Mouse (Mus musculus) T-helper 1 cell (primary cell): ENCODE data around the gene Rnaset2a.
"Not testable (repeated sequence)": the region's sequence is repeated elsewhere in the genome, so short reads cannot be mapped to it uniquely, and the experiment has no call there.

Experiments used
- in situ Hi-C: fragments of 300-600 bp; cut with MboI, MseI; formaldehyde crosslinking; loops from one replicate; pipeline ENCODE4 v1.15.1; 2025; ENCODE audit warnings: high pct_unique_total_duplicates

Gene Rnaset2a

DNA sequence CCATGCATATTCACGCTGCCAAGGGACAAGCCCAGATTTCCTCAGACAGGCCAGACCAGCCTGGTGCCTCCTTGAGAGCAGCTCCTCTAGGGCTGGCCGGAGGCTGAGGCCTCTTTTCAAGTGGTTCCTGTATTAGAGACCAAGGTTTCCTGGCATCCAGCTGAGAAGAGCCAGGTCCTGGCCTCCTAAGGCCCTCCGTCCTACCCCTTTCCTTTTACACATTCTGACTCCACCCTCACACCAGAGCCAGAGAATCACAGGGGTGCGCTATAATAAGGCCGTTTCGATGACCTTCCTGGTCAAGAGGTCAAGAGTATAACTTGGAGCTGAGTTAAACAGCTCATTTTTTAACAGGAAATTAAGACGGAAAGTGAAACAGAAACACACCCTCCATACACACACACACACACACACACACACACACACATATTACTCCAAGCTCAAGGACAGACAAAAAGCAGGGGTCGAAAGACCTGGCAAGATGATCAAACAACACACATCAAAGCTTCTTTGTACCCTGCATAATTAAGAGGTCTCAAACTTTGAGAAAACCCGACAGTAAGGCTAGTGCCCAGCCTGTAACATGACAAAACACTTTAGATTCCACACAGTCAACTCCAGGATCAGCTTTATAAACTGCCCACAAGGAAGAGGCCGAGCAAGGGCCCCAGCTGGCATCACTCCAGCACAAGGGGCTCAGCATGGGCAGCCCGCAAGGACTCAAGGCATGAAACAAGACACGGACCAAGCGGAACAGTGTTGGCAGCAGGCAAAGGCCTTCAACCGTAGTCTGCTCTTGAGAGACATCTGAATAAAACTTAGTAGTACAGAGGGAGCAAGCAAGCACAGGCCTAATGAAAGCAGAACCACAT lies 3.9 kb downstream of the Rnaset2a start:
- in situ Hi-C loops, result not testable (repeated sequence)

DNA sequence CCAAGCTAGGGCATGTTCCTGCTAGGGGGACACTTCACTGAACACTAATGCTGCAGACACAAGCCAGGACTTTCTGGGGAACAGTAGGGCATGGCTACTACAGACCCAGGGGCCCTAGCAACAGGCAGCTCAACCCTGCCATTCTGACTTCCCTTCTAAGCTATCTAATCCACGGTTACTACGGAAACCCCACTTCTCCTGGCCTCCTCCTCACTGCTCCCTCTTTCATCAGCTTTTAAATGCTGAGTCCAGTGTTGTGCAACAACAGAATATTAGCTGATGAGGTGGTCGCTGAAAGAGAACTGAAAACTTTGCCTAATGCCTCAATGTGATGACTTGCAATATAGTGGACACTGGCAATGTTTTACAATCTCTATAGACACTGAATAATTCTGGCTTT lies 7.7 kb downstream of the Rnaset2a start:
- in situ Hi-C loops, result not testable (repeated sequence)

DNA sequence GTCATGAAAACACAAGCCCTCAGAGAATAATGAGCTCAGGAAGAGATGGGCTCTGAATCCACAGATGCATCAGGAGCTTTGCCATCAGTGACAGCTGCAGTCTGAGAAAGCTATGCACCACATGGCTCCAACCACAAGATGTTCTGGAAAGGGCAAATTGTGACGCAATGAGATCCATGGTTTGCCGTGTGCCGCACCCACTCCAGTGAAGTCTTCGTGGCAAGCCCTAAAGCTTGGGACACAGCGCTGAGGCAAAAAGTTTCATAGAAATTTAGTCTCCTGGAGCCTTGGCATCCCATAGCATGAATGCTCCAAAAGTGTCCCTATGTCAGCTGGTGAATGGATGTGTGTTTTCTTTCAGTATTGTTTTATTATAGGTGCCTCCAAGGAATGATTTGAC lies 9.8 kb downstream of the Rnaset2a start:
- in situ Hi-C loops, result not testable (repeated sequence)

DNA sequence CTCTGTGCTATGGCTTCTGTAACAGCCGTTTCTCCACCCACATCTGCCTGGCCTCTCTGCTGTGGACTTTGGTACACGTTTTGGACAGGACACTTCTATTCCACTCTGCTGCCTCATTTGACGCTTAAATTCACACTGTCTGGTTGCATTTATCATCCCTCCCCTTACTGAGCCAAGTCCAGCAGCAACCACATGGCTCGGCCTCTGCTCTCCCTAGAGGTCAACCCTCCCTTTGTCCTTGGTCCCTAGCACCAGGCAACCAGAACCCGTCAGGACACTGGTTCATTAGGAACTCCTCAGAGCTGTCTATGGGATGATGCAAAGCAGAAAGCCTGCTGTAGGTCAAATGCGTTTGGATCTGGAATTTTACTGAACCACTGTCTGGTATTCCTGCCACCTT lies 17.0 kb downstream of the Rnaset2a start:
- in situ Hi-C loops, result loop anchor here (5.0 kb wide), 1 partner anchor 1134 kb away; no protein-coding TSS in a partner anchor

DNA sequence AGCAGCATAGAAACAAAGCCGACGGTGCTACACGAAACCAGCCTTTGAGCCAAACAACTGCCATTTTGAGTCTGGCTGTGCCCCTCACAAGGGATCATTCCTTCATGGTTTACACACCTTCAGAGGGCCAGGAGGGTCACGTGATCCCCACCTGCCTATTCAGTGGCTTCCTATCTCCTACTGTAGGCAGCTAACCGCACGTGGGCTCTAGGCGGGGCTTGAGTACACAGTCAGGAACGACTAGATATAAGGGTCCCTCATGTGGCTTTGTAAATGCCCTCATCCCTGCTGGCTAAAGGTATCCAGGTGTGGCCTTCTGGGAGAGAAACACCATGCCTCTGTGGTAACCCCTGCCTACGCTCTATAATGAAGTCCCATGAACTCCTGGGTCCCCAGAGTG lies 18.3 kb downstream of the Rnaset2a start:
- in situ Hi-C loops, result not testable (repeated sequence)

DNA sequence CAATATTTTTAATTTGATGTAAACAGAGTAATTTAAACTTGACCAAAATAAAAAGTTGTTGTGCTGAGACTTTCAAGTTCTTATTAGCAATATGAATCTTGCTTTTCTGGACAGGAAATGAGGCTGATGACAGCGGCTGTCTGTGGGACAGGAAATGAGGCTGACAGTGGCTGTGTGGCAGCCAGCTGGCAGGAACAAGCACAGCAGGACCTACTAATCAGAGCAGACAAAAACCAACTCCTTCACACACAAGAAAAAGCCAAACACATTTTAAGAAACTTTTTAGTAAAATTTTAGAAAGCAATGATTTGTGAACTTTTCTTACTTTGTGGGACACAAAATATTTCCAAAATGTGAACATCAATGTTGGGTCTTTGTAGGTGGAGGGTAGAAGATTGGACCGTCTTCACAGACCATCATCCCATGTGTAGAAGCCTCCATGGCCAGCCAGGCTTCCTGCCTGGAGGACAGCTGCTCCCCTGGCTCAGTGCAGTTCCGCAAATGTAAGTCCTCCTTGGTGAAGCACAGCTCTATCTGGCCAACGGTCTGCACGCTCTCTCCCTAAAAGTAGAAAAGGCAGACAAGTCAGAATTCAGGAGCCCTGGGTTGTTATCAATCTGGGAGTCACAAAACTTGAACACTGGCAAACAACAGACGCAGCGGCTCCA lies 19.4 kb downstream of the Rnaset2a start:
- in situ Hi-C loops, result not testable (repeated sequence)

DNA sequence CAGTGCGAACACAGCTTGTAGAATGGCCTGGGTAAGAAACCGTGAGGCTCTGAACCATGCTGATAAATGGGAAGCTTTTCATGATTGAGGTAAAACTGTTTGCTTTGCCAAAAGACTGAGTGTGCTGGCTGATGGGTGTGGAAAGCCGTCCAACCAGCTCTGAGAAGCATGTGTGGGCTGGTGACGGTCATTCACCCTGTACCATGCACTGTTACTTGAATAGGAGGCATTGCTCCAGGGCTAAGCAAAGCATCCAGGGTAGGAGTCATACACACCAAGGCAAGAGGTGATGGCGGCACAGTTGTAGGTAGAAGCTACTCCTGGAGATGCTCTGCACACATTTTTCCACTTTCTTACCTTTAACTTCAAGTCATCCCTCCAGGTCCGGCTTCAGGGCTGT lies 23.3 kb downstream of the Rnaset2a start:
- in situ Hi-C loops, result not testable (repeated sequence)

DNA sequence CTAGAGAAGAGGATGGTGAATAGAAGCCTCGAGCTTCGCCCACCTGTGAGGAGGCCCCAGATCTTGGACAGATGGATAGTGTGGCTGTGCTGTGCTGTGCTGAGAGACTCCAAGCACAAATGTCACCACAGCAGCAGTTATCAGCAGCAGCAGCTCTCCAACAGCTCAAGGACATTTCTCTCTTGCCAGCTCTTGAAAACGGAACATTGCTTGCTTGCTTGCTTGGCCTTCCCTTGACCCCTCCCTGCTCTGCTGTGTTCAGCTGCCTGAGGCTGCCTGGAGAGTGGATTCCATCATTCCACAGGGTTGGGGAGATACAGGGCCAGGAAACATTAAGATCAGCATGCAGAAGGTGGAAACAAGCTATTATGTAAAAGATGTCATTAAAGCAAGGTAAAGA lies 24.9 kb downstream of the Rnaset2a start:
- in situ Hi-C loops, result not testable (repeated sequence)

DNA sequence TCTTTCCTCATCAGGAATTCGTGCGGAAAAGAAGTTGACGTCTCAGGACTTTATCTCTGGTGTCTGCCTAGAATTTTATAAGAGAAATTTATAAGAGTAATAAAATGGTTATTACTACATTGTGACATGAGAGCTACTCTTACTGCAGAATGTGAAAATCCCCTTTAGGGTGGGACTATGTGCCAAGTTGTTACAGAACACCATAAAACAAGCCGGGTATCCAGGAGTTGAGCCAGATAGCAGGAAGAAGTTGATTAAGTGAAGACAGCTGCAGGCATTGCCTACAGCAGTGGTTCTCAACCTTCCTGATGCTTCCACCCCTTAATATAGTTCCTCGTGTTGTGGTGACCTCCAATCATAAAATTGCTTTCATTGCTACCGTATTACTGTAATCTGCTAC lies 31.0 kb downstream of the Rnaset2a start:
- in situ Hi-C loops, result loop anchor here (5.0 kb wide), 1 partner anchor 1105 kb away; no protein-coding TSS in a partner anchor

DNA sequence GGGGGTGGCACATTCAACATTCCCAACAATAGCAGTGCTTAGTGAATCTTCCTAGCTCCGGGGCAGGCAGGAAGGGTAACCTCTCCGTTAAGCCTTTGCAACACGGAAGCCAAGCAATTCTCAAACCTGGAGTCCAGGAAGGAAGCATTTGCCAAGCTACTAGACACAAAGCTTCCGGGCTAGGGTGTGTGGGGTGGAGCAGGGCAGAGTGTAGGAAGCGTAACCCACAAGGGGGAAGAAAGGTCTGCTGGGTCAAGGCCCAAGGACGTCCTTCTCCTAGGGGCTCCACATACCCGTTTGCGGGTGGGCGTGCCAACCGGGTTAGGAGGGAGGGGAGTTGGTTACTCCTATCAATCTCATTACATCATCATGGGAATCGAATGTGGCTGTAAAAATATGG lies 31.5 kb downstream of the Rnaset2a start:
- in situ Hi-C loops, result loop anchor here (5.0 kb wide), 1 partner anchor 1104 kb away; no protein-coding TSS in a partner anchor

DNA sequence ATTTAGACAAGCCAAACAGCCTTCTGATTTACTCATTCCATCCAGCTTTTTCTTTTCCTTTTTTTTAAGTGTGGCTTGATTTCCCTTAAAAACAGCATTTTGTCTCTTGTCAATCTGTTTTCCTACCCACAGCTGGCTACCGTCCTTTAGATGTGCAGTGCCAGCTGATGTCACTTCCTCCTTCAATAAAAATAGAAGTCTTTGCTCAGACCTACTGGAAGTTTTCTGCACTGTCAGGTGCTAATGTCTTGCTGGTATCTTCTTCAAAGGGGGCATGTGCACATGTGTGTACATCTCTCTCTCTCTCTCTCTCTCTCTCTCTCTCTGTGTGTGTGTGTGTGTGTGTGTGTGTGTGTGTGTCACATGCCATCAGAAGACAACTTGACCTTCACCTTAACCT lies 35.7 kb downstream of the Rnaset2a start:
- in situ Hi-C loops, result not testable (repeated sequence)

DNA sequence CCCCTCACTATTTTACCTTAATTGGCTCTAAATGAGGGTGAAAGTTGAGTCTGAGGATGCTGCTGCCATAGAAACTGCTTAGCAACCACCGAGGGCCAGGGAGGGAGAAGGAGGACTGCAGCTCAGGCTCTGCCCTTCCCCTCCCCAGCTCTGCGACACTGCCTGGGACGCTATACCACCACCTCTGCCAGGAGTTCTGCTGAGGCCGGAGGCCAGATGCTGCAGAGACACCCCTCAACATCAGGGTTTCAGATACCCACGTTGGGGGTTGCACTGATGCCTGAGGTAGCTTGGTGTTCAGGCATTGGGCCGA lies 46.6 kb downstream of the Rnaset2a start:
- in situ Hi-C loops, result loop anchor here (10.0 kb wide), 1 partner anchor 1886 kb away; no protein-coding TSS in a partner anchor

DNA sequence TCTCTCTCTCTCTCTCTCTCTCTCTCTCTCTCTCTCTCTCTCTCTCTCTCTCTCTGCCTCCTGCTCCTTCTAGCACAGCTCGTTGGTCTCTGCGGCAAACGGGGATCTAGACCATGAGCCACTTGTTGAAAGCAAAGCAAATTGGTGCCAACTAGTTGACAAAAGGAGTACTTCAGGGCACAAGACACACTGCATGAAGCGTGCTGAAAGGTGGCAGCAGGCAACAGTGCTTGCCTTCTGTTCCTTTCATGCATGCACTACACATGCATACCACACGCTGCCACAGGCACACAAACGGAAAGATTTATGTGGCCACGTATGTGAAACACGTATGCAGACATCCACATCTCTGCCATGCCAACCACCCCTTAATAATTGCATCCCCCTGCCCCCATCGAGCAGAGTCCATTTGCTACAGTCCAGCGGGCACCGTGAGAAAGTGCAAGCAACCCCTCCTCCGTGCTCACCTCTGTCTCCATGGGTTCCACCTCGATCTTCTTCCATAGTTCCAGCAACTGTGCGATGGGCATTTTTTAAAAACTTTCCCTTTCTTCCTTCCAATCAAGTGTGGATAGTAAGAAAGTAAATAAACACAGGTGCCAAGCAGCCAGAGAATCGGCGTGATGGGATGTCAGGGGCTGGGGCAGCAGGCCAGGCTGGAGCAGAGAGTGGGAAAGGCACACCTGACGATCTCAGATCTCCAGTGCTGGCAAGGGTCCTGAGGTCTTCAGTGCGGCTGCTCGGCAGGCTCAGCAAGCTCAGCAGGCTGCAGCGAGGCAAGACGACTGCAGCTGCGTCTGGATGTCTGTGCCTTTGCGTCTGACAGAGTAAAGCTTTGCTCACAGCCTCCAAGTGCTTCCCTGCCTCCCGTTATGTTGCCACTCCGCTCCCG lies 47.2 kb downstream of the Rnaset2a start:
- in situ Hi-C loops, result loop anchor here (10.0 kb wide), 1 partner anchor 1886 kb away; no protein-coding TSS in a partner anchor

DNA sequence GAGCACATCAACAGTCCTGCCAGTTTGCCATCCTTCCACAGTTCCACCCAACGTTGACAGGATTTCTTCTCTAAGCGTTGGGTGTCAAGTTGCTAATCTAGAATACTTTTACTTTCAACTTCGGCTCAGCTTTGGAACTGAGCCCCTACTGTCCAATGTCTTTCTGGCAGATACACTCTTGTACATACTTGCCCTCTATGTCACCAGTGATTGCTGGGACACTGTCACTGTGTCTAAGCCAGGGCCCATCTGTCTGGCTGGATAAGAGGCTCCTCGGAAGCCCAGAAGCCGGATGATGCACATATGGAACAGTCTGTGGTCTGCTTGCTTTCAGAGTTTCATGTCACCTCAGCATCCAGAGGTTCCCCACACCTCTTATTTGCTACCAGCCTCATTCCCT lies 51.7 kb downstream of the Rnaset2a start:
- in situ Hi-C loops, result not testable (repeated sequence)

DNA sequence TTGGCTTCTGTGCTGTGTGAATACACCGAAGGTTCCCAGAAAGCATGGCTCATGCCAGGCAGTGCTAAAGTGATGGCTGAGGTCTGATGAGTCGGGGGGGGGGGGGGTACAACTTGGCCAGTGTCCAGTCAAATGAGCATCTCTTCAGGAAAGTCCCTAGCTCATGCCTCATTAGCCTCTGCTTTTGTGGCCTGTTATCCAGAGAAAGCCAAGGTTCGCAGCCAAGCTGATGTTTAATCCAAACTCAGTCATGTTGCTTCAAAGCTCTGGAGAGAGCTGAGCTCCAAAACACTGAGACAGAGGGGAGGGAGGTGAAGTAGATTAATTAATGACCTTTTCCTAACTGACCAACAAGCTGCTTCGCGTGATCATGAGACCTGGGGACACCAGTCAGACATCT lies 52.2 kb downstream of the Rnaset2a start:
- in situ Hi-C loops, result not testable (repeated sequence)

DNA sequence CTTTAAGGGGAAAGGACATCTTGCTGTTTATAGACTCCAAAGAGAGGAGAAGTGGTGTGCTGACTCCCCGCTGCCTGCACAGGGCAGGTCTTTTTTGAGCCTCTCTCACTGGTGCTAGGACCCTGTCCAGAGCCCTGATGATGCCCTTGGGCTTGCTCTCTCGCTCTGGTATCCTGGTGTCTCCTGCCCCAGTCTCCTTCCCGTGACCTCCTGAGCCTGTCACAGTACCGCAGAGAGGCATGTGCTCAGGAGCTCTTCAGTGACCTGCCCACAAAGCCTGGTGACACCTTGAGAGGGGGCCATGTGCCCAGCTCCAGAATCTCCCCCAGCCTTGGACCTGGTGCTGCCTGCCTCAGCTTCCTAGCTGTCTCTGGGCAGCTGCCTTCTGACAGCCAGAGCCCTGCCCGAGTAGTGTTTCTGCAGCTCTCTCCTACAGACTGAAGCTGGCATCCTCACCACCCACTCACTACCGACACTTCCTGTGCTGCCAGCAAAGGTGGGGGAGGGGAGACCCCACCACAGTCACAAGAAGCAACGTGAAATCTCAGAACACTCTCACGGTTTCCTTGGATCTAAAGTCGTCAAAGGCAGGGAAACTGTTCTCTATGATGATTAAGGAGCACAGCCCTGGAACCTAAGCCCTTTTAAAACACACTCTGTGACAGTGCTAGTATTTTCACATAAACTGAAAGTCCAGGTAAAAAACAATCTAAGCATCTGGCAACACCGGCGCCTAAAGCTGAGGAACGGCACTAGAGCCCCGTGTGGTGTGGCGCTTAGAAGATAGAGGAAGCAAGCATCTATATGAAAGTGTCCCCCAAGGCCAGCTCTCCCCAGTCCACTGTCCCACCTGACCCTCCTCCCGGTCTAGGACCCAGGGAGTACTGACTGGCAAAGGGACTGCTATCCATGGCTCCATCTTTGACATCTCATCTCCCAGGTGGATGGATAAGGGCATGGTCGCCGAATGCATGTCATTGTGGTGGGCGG lies 55.1 kb downstream of the Rnaset2a start:
- in situ Hi-C loops, result not testable (repeated sequence)

DNA sequence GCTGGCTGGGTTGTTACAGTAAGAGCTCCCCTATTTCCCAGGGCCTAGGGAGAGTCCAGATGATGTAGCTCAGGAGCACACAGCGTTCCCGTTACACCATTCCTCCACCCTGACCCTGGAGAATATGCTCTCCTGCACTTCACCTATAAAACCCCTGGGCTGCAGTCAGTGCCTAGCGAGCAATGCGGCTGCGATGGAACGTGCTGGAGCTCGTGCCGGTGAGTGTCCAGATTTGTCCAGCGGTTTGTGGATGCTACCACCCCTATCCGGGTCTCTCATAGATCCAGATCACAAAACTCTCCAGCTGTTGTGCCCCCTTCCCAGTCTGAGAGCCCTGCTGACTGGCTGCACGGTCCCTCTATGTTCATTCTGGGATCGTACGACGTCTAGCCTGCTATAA lies 56.6 kb downstream of the Rnaset2a start:
- in situ Hi-C loops, result not testable (repeated sequence)

DNA sequence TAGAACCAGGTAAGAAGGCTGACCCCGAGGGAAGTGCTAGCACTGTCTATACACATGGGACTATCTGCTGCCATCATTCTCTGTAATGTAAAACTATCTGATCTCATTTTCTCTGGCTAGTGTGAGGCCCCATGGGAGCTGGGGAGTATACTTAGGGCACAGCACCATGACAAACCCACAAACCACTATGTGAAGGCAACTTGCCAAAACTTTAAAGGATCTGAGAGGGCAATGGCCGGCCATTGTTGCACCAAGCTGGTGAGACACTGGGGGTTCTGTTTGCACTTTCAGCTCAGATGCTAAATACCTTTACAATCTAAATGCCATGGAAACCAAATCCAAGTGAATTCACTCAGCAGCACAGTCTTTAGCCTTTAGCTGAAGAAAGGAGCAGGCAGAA lies 78.0 kb downstream of the Rnaset2a start:
- in situ Hi-C loops, result loop anchor here (5.0 to 25.0 kb wide), 2 partner anchors 117 to 1018 kb away; no protein-coding TSS in a partner anchor
